Mouse (Mus musculus) small intestine, adult 10 weeks (tissue): ENCODE results near the gene D630003M21Rik. TPM values are rescaled to one million over a fixed set of nuclear protein-coding genes. Genes with fewer than 3 reads are reported as not detected.

Source experiments
- polyA plus RNA-seq: library from polyadenylated mRNA; stranded (reverse); fragments of 350-450 nt; fragmentation: Illumina TruSeq; extraction: RNeasy Lipid Tissue Mini Kit (QIAGEN cat#74804); gene quantifications from one replicate; pipeline ENCODE4 v1.2.3, GENCODE M21; 2014; ENCODE audit warnings: low replicate concordance

The D630003M21Rik gene
- not detected for polyA plus RNA-seq

GRCm38 (mm10) chr2:158228670-158229502 lies at the start of gene D630003M21Rik:
Gene D630003M21Rik (minus strand): TSS chr2:158229222.

DNA sequence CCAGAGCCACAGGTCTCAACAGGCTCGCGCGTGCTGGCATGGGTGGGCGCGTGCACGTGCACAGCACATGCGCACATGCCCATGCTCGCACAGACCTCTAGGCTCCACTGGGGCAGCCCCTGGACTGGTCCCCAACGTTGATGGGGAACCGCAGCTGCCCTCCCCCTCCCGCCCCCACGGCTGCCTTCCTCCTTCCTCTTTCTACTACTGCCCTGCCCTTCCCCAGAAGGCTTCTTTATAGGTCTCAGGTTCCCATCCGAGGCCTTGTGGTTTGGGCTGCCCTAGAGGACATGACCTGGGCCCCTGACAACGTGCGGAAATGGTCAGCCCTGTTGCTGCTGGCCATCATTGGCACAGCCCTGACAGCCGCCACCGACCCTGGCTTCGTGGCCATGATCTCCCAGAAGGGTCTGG lies 29.0 kb upstream of the D630003M21Rik start, which contains the start of gene Bpi:
Bpi (plus strand) TSS at position 90 of the 414 bp plus-strand sequence.

GRCm38 (mm10) chr2:158146223-158146622 lies 82.8 kb downstream of the D630003M21Rik start, which contains the start of gene Tgm2:
Gene Tgm2 (minus strand): TSS chr2:158146436.

Other genes with a start within 250 kb of the D630003M21Rik start
- 6.6 TPM for gene Tti1, start 200.8 kb downstream of the D630003M21Rik start, polyA plus RNA-seq
- 10.7 TPM for gene Rprd1b, start 200.7 kb downstream of the D630003M21Rik start, polyA plus RNA-seq
- 0.67 TPM for gene Tgm2, start 82.8 kb downstream of the D630003M21Rik start, polyA plus RNA-seq
- not detected for gene Bpi, start 28.9 kb upstream of the D630003M21Rik start, polyA plus RNA-seq
- 0.52 TPM for gene Lbp, start 77.3 kb upstream of the D630003M21Rik start, polyA plus RNA-seq
- gene Snhg11, start 146.4 kb upstream of the D630003M21Rik start, polyA plus RNA-seq, result 5.5 TPM
- 34.4 TPM for gene Ralgapb, start 180.6 kb upstream of the D630003M21Rik start, polyA plus RNA-seq